Mouse (Mus musculus): ENCODE data around the gene Fyco1.

Gene Fyco1

DNA sequence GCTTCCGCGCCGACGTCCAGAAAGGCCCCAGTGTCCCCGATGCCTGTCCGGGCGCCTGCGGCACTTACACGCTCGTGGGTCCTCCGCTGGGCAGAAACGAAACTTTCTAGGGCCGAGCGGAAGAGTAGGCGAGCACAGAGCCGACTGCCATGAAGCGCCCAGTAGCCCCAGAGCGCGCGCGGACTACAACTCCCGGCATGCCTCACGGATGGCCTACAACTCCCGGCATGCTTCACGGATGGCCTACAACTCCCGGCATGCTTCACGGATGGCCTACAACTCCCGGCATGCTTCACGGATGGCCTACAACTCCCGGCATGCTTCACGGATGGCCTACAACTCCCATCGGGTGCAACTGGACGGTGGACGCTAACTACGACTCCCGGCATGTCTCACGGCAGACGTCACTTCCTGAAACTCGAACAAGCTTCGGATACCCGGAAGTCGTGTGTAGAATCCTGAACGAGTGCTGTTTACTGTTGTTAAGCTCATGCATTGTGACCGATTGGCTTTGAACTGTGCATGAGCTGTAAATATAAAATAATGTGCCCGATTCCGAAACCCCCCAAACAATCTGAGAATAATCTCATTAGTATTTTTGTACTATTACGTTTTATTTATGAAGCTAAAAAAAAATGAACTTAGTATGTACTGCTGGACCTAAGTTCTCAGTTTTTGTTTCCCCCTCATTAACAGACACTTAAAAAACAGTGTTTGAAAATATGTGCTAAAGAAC, at the start of gene Fyco1:
Gene Fyco1 (minus strand): TSS at position 187 of the 736 bp plus-strand sequence.
- DNase-seq (ENCODE audit: low read depth, low spot score), result peak; percentile 98

DNA sequence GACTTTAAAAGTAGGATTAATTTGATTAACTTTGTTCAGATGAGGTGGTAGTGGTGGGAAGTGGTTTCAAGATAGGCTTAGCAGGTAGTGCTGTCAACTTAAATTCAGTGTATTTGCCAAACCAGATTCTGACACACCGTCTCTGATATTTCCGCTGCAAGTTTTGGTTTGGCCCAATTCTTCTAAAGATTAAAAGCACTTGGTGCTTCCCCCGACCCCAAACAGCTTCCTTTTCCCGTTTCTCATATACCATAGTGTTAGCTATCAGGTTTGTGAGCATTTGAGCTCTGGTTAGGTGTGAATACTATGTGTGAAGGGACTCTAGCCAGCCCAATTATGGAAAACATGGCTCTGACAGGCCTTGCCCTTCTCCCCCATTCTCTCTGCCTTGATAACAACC, 20.4 kb upstream of the Fyco1 start:
- DNase-seq (ENCODE audit: low read depth, low spot score), result no peak

DNA sequence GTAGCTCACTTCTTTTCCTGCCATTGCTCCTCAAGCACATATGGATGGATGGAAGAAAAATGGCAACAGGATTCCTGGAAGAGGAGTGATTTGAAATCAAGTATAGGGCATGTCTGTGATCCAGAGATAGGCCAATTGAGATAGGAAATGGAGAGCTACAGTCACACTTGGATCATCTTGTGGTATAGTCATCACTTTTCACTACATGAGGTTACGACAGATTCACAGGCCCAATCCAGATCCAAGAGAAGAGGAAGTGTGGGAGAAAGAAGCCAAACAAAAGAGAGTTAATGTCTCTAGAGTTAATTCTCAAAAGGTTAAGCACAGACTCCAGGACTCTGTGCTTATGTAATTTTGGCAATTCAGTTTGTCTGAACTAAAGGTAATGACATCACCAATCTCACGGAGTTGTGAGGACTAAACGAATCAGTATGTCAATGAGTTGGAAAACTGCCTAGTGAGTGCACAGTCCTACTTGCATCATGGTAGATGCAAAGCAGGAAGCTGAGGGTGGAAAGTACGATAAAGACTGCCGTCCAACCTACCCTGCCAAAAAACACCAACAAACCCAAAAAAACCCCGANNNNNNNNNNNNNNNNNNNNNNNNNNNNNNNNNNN, 17.6 kb upstream of the Fyco1 start:
- DNase-seq (ENCODE audit: low read depth, low spot score), result no peak

DNA sequence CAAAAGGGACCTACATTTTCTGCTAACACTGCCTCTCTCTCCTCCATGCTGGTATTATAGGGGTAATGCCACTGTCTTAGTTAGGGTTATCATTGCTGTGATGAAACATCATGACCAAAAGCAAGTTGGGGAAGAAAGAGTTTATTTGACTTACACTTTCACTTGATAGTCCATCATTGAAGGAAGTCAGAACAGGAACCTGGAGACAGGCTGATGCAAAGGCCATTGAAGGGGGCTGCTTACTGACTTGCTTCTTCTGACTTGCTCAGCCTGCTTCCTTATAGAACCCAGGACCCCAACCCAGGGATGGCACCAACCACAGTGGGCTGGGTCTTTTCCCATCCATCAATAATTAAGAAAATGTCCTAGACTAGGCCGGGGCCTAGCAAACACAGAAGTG, 11.9 kb upstream of the Fyco1 start:
- no peak for DNase-seq (ENCODE audit: low read depth, low spot score)

DNA sequence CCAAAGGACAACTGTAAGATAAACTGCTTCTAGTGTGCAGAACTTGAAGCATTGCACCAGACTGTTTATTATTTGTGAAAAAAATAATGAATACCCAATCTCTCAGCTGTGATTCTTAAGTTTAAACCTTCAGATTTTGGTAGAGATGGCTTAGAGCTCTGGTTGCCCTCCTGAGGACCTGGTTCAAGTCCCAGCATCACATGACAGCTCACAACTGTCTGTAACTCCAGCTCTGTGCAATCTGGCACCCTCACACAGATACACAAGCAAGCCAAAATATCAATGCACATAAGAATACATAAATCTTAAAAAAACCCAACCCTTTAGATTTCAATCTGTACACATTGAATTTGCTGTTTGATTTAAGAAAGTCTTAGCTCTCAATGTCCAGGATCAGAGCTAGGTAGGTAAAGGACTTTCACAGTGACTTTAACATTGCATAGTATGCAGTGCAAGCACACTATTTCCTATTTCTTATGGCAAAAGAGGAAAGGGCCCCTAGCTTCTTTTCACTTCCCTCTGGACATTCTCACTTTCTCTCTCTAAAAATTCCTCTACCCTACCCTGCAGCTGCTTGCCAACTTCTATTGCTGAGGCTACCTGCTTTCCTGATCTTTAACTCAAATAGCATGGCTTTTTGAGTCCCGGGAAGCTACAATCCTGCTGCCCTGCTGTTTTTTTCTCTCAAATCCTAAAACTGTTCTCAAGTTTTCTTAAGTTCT, 11.4 kb upstream of the Fyco1 start:
- no peak for DNase-seq (ENCODE audit: low read depth, low spot score)

DNA sequence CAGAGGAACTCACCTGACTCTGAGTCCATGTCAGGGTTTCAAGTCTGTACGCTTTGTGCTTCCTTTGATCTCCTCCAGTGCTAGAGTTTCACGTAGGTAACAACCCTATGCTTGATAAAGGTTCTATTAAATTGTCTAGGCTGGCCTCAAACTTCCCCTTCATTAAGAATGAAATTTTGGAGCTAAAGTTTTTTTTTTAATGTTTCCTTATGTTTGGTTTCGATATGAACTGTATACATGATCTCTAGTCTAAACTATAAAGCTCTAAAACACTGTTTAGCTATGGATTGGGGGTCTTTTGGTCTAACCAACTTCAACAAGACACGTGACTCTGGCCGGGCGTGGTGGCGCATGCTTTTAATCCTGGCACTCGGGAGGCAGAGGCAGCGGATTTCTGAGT, 10.2 kb upstream of the Fyco1 start, which contains the start of gene Xcr1:
Gene Xcr1 (minus strand): TSS at position 101 of the 400 bp plus-strand sequence.
- DNase-seq (ENCODE audit: low read depth, low spot score), result no peak

DNA sequence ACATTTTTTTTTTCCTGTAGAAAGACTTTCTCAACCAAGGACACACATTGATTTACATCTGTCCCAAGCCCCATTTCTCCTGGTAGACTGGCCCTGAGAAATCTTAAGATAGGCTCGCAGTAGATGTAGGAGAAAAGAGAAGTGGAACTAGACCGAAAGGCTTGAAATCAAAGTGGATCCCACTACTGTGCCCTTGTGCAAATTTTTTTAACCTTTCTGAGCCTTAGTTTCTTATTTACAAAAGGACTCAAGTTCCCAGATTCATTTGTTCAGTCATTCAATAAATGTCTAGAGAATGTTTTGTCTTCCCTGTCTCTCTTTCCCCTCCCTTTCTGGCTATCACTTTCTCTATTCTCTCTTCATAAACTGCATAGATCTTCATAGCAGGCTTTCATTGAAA, 5.1 kb upstream of the Fyco1 start:
- no peak for DNase-seq (ENCODE audit: low read depth, low spot score)

DNA sequence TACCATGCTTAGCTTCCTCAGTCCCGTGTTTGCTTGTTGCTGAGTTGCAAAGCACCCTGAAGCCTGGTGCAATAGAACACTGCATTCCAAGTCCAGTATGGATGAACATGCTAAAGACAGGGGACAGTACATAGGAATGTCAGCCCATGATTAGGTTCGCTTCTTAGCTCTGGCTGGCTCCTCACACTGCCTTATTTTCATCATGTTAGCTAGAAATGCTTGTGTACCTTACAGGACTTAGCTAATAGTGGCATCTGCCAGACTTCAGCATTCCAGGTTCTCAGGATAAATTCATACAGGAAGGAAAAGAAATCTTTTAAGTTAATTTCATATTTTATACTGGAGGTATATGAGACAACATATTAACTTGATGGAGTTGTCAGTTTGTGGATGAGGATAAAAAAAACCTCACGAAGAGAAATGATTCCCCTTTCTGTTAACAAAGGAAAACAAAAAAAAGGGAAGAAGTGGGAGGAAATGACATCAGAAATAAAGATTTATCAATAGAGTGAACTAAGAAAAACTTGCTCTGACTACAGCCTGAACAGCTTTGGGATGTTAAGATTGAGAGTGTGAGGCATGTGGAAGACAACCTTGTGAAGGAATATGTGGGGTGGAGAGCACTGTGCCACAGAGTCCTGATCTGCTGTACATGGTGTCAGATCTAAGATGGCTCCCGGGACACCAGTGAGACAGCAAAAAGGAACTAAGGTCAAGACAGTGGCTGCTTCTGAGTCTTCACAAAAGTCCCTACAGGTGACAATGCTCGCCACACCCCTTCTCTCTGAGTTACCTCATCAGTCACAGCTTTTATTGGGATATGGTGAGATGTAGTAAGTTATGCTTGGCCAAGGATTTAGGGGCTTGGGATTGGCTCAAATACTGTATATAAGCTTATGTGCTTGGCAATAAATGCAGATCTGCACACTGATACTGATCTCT, 1.0 kb upstream of the Fyco1 start:
- DNase-seq (ENCODE audit: low read depth, low spot score), result no peak

DNA sequence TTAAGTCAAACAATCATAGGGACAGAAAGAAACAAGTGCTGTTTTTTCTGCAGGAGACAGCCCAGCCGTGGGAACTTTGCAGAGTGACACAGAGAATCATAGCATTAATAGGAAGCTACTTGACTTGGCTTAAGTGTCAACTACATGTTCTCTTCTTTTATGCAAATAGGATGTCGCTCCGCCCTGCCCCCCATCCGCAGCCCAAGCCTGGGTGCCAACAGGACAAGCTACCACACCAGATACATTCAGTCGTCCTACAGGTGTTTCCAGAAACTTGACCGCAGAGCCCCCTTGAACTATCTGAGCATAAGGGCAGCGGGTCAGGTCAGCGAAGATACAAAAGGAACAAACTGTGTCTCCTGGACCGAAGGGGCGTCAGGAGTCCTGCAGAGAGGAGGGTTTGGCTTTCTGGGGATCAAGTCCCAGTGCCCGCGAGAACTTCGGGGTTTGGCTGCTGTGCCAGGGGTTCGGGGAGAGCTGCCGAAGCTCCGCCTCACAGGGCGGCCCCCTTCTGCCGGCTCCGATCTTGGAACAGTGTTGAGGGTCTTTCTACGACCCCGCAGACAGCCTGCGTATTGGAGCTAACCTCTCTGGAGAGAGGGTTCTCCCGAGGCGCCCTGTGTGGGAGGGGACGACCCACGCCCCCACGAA, 512 bp downstream of the Fyco1 start:
- DNase-seq (ENCODE audit: low read depth, low spot score), result no peak

DNA sequence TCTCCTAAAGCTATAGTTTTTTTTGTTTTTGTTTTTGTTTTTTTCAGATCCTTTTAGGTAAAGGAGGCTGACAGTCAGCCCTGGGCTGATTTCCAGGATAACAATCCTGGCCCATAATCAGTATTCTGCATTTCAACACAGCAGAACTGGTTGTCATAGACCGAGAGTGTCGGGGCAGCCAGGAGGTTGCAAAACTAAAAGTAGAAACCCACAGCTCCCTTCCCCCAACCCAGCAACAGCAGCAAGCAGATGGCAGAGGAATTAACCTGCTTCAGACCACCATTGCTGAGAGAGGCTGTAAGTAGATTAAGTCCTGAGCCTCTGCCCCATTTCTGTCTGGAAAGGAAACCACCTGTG, 1.0 kb downstream of the Fyco1 start:
- DNase-seq (ENCODE audit: low read depth, low spot score), result no peak

DNA sequence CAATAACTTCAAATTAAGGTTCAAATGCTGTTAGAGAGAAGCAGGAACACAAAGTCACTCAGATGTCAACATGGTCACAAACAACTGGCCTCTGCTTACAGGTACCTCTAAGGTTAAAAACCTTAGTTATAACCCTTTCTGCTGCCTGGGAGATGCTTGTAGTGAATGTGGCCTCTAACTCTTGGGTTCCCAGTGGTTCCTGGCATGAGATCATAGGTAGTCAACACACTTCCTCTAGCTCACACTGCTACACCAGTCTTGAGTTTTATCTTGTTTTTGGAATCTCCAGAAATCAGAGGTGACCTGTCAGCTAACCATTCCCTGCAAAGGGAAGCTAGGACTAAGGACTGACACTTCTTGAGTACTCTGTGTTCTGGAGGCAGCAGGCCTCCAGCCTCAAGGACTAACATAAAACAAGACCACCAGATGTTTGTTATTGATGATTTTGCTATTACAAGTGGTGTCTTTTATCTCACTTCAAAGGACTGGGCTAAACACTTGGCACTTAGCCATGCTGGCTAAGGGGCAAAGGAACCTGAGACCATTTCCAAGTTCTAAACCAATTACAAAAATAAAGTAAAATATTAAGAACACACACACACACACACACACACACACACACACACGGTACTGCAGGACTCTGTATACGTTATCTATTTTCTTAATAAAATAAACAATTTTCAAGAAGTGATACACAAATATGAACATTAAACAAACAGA, 1.6 kb downstream of the Fyco1 start:
- DNase-seq (ENCODE audit: low read depth, low spot score), result no peak

DNA sequence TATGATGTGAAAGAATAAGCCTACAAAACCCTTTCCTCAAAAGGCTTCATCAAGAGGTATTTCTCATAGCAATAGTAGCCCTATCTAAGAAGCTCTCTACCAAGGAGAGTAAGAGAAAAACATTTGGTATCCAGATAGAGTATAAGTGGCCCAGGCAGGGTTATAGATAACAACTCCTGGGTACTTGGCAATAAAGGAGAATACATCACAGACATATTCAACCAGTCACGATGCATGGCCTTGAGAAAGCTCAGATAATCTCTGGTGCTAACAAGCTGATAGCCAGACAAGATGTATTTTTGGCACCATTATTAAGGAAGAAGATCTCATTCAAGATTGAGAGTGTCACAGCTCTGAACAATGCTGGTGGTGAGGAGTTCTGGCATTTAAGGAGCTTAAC, 5.2 kb downstream of the Fyco1 start:
- no peak for DNase-seq (ENCODE audit: low read depth, low spot score)

DNA sequence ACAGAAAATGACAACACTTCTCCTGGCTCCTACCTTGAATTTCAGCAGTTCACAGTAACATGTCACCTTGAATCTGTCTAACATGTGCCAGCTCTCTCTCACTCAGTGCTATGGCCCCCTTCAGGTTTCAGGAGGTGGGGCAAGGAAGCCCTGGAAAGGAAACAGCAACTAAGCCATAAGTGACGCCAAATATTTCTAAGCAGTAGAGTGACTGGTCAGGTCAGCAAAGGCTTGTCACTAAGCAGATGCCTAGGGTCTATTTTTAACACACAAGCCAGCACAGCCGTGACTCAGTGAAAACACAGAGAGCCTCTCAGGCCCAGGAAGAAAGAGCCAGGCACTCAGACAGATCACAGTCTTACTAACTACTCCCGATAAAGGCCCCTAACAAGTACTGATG, 6.6 kb downstream of the Fyco1 start:
- DNase-seq (ENCODE audit: low read depth, low spot score), result no peak

DNA sequence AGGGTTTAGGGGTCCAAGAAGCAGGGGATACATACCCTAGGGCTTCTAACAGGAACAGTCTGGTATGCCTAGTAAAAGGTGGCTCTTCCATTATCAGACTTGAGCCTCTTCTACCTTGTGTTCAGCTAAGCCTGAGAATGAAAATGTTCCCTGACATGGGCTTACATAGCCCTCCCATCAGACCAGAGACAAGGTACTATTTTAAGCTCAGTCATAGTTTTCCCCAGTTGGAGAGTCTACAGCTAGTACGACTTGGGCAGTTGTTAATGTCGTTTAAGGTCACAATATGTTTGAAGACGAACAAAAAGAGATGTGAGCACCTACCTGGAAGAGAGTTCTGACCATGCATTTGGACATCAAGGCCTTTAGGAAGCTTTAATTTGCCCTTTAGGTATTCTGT, 7.2 kb downstream of the Fyco1 start:
- DNase-seq (ENCODE audit: low read depth, low spot score), result no peak

DNA sequence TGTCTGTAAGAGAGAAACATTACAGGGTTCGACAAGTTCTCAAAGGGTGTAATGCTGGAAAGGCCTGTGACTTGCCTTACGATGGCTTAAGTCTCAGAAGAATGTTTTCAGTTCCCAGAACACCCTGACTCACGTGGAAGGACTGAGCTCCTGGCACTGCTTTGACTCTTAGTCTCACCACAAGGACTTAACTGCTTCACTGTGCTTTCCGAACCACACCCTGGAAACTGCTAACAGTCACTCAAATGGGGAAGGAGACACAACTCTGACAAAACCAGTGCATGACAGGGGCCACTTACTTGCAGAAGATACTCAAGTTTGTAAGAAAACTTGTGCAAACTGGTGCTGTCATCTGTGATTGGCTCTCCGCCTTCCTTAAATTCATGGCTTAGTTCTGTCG, 11.5 kb downstream of the Fyco1 start:
- DNase-seq (ENCODE audit: low read depth, low spot score), result no peak

DNA sequence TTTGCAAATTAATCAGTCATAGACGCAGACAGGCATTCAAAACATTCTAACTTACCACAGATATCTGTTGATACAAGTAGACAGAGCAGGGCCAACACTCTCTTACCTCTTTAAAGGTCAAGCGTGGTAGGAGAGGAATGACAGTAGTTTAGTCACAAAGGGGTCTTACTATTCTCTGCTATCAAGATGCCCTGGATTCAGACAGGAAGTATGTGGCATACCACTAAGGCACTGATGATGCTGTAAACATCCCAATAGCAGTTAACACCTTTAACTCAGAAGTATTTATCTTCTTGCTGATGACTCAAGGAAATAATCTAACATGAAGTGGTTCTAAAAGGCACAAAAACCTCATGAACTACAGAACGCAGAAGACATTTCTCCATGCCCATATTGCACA, 15.8 kb downstream of the Fyco1 start:
- no peak for DNase-seq (ENCODE audit: low read depth, low spot score)

DNA sequence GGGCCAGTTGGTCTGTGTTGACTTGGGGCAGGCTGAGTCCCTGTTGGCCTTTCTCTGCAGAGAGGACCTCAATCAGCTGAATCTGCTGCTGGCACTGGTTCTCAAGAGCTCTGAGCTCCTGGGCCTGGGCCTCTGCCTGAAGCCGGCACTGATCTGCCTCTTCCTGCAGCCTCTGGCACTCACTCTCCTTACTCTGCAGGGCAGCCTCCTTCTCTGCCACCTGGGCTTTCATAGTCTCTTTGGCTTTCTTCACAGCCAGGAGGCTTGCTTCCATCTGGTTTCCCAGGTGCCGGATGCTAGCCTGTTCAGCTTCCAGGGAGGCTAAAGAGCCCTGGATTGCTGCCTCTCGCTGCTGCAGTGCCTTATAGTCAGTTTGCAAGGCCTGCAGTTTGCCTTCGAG, 22.8 kb downstream of the Fyco1 start:
- DNase-seq (ENCODE audit: low read depth, low spot score), result no peak

DNA sequence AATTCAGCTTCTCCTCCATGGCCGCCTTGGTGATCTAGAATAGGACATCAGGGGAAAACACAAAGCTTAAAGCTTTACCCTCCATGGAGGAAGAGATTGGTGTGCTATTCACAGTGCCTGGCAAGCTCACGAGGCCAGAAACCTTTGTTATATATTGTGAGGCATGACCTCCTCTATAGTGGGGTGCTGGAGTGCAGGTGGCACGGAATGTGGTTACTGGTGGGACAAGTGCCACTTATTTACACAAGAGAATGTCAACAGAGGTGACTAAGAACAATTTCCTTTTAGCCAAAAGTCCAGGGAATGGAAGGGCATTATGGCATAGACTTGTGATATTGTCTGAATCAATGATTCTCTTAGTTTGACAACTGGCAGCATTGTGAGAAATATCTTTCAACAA, 25.1 kb downstream of the Fyco1 start:
- DNase-seq (ENCODE audit: low read depth, low spot score), result no peak

DNA sequence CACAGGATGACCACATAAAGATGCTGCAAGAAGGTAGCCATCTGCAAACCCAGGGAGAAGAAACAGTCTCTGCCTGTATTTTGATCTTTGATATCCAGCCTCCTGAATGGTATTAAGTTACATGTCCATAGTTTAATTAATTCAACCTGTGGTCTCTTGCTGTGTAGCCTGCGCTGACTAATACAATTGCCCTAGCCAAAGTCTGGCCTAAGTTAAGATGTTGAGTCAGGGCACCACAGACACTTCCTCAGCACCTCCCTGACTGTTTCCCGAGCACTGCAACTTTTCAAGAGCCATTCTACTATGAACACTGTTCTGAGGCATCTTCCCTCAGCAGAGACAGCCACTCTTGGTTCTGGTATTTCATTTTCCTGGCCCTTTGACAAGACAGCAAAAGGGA, 33.1 kb downstream of the Fyco1 start:
- DNase-seq (ENCODE audit: low read depth, low spot score), result no peak

DNA sequence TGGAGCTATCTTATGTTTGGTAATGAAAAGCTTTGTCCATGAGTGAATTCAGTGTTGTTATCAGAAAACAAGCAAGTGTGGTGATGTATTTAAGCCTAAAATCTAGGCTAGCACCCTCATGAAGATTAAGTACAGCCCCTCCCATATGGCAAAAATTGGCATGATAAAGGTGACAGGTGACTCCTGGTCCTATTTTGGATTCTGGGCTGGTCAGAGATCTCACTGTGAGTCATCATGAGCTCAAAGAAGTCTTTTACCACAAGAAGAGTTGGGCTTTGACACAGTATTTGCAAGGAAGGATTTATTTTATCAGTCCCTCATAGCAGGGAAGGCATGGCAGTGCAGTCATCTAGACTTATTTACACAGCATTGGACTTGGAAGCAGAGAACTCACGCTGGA, 35.7 kb downstream of the Fyco1 start:
- no peak for DNase-seq (ENCODE audit: low read depth, low spot score)

DNA sequence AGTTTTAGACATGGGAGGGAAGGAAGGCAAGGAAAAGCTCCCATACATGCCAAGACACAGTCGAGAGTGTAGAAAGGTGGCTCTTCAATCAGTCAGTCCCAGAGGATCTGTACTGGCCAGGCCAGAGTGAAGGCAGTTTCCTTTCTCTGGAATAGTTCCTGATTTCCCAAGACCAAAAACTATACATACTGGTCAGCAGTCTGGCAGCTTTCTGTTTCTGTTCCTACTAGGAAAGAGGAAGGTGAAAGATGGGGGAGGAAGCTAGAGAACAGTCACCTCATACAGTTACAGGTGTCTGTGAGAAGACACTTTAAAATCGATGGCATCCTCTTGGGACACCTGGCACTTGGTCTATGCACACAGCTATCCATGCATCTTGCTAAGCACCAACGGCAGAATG, 36.3 kb downstream of the Fyco1 start:
- no peak for DNase-seq (ENCODE audit: low read depth, low spot score)
